Mouse (Mus musculus) heart, postnatal 0 days (tissue): ENCODE measurements around the gene Add3. TPM values are rescaled to one million over a fixed set of nuclear protein-coding genes. Genes with fewer than 3 reads are reported as not detected.
A peak's percentile ranks its signal among the peaks of the same experiment; 100 is the strongest.

Source experiments
- ATAC-seq: fragments of 200-750 bp; cut with Nextera tagmentation; 2 replicates; pipeline ENCODE4 v1.8.0; 2017; ENCODE audit warnings: low read depth, moderate number of reproducible peaks, moderate library complexity; ENCODE audit not compliant: insufficient read depth
- DNase-seq: peaks from one replicate; pipeline ENCODE4 v3.0.0-alpha.2; 2016; ENCODE audit warnings: low spot score
- H3K27ac ChIP-seq: fragments of 300-500 bp; sonication (generic); 2 replicates; pipeline ENCODE4 v1.5.1; 2014; ENCODE audit warnings: low read depth, mild to moderate bottlenecking
- H3K27me3 ChIP-seq: fragments of 300-500 bp; sonication (generic); 2 replicates; pipeline ENCODE4 v1.6.1; 2014; ENCODE audit warnings: low read length, mixed read lengths; ENCODE audit not compliant: control insufficient read depth, insufficient read depth
- H3K36me3 ChIP-seq: fragments of 300-500 bp; sonication (generic); replicated peaks from 2 replicates; pipeline ENCODE4 v1.6.1; 2014; ENCODE audit warnings: low read length, mixed read lengths; ENCODE audit not compliant: control insufficient read depth, insufficient read depth
- H3K4me1 ChIP-seq: fragments of 300-500 bp; sonication (generic); 2 replicates; pipeline ENCODE4 v1.6.1; 2014; ENCODE audit warnings: antibody characterized with exemption; ENCODE audit not compliant: control insufficient read depth, insufficient read depth
- H3K4me2 ChIP-seq: fragments of 300-500 bp; sonication (generic); 2 replicates; pipeline ENCODE4 v1.6.1; 2014; ENCODE audit warnings: low read depth, mild to moderate bottlenecking, low read length, moderate library complexity
- H3K4me3 ChIP-seq: fragments of 300-500 bp; sonication (generic); 2 replicates; pipeline ENCODE4 v1.5.1; 2014; ENCODE audit warnings: low read depth, low read length
- H3K9ac ChIP-seq: fragments of 300-500 bp; sonication (generic); replicated peaks from 2 replicates; pipeline ENCODE4 v1.6.1; 2014; ENCODE audit warnings: low read depth, low read length, mixed read lengths
- H3K9me3 ChIP-seq: fragments of 300-500 bp; sonication (generic); replicated peaks from 2 replicates; pipeline ENCODE4 v1.6.1; 2016; ENCODE audit warnings: low read length; ENCODE audit not compliant: control insufficient read depth
- CTCF ChIP-seq: IDR thresholded peaks from 2 replicates; pipeline ENCODE4 v1.5.1; 2016; ENCODE audit warnings: antibody characterized with exemption, control low read depth, low read depth
- EP300 ChIP-seq: IDR thresholded peaks from 2 replicates; pipeline ENCODE4 v1.6.1; 2016; ENCODE audit warnings: antibody characterized with exemption, low read depth
- WGBS: fragments of 180-500 bp; shearing (Covaris S2); extraction: QIAGEN DNeasy Blood & Tissue Kit; methylation state at CpG from one replicate; pipeline ENCODE4 v1.1.7; 2014; 5-methylcytosine and 5-hydroxymethylcytosine counted together
- polyA plus RNA-seq: library from polyadenylated mRNA; unstranded; fragments of >200 nt; fragmentation: Nextera tagmentation; extraction: Ambion mirVana; gene quantifications from 2 replicates; pipeline ENCODE4 v1.2.1, GENCODE M21; 2015
- total RNA-seq: library from RNA; depleted of rRNA; stranded (reverse); fragments of >200 nt; gene quantifications from 2 replicates; pipeline ENCODE4 v1.2.3, GENCODE M21; 2014; ENCODE audit warnings: low replicate concordance; rRNA removed

Gene Add3
- total RNA-seq (62.1 and 78.8 TPM in 2 replicates), polyA plus RNA-seq (81.2 and 82.9 TPM in 2 replicates)

GRCm38 (mm10) chr19:53140044-53140803 is at the start of gene Add3:
Gene Add3 (plus strand): TSS chr19:53140443.
- H3K9me3 ChIP-seq, result no peaks in the 10 kb centered on the region
- H3K27ac ChIP-seq, result peak within 1 kb of the TSS; percentile 95
- no peak for ATAC-seq
- DNase-seq, result peak; percentile 66
- no peaks in the 10 kb centered on the region for H3K27me3 ChIP-seq
- H3K4me3 ChIP-seq, result peak within 1 kb of the TSS; percentile 94
- peak within 1 kb of the TSS; percentile 76 for H3K4me2 ChIP-seq
- no peaks in the 10 kb centered on the region for H3K36me3 ChIP-seq
- H3K9ac ChIP-seq, result peak within 1 kb of the TSS; percentile 76
- TF ChIP-seq EP300 (no peak), CTCF (no peak; the same call in 1 of the 2 replicates)
- WGBS, result 6% methylated on average over 24 of the region's 24 CpGs
- H3K4me1 ChIP-seq, result peaks cover 16% of the 10 kb centered on the region

DNA sequence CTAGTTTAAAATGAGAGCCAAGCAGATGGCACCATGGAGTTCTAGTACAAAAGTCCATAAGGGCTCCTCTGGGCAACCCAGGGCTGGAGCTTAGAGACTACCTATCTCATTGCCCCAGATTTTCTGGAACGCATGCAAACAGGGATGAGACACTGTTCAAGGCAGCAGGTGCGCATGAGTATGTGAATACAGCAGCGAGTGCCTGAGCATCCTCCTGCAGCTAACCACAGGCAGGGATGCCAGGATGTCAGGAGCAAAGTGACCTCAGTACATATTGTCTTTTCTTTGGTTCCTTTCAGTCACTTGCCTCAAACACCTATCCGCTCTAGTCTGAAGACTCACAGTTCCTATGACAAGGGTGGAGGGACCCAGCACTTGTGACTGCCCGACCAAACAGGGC is 49.6 kb upstream of the Add3 start:
- H3K9me3 ChIP-seq, result no peaks in the 10 kb centered on the region
- DNase-seq (no peak), ATAC-seq (no peak)
- no peak for TF ChIP-seq CTCF
- no peak for TF ChIP-seq EP300
- H3K4me2 ChIP-seq, result no peak overlapping the region
- WGBS, result 89% methylated on average over 5 of the region's 5 CpGs
- H3K4me1 ChIP-seq, result no peaks in the 10 kb centered on the region; the same call in 1 of the 2 replicates
- no peak overlapping the region for H3K9ac ChIP-seq
- H3K27ac ChIP-seq, result no peak overlapping the region
- H3K27me3 ChIP-seq, result no peaks in the 10 kb centered on the region
- H3K4me3 ChIP-seq, result no peak overlapping the region
- H3K36me3 ChIP-seq, result no peaks in the 10 kb centered on the region

GRCm38 (mm10) chr19:53092251-53092650 is 48.0 kb upstream of the Add3 start:
- 87% methylated on average over 6 of the region's 6 CpGs for WGBS
- Histone ChIP-seq H3K27ac (no peak overlapping the region), H3K9me3 (no peaks in the 10 kb centered on the region), H3K27me3 (no peaks in the 10 kb centered on the region), H3K4me2 (no peak overlapping the region), H3K4me3 (no peak overlapping the region), H3K9ac (no peak overlapping the region), H3K4me1 (no peaks in the 10 kb centered on the region), H3K36me3 (no peaks in the 10 kb centered on the region)
- DNase-seq (no peak), ATAC-seq (no peak)
- no peak for TF ChIP-seq EP300

DNA sequence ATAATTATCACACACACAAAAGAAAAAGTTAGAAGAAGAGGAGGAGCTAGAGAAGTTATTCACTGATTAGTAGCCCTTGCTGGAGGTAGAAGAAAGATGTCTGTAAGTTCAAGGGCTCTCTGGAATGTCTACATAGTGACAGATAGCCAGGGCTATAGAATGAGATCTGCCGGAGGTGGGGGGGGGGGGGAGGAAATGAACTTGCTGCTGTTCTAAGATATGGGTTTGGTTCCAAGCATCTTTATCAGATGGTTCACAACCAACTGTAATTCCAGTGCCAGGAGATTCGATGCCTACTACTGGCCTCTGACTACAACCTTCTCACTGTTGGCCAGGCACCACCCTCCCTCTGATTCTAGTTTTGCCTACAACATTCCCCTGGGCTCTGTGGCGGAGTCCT is 46.9 kb upstream of the Add3 start:
- no peak for DNase-seq
- no peak overlapping the region for H3K9ac ChIP-seq
- H3K4me1 ChIP-seq, result no peaks in the 10 kb centered on the region
- H3K27me3 ChIP-seq, result no peaks in the 10 kb centered on the region
- no peak overlapping the region for H3K27ac ChIP-seq
- no peaks in the 10 kb centered on the region for H3K36me3 ChIP-seq
- WGBS, result 51% methylated on average over 3 of the region's 3 CpGs
- TF ChIP-seq EP300 (no peak), CTCF (no peak)
- no peak for ATAC-seq
- H3K4me3 ChIP-seq, result no peak overlapping the region
- H3K9me3 ChIP-seq, result no peaks in the 10 kb centered on the region
- H3K4me2 ChIP-seq, result no peak overlapping the region

GRCm38 (mm10) chr19:53094684-53095083 is 45.6 kb upstream of the Add3 start:
- TF ChIP-seq EP300 (no peak), CTCF (no peak)
- WGBS, result 72% methylated on average over 4 of the region's 4 CpGs

More at GRCm38 (mm10) chr19:53094684-53095083, 45.6 kb upstream of the Add3 start:
- Histone ChIP-seq H3K4me3 (no peak overlapping the region), H3K4me1 (no peaks in the 10 kb centered on the region), H3K9me3 (no peaks in the 10 kb centered on the region), H3K4me2 (no peak overlapping the region), H3K36me3 (no peaks in the 10 kb centered on the region), H3K27ac (no peak overlapping the region), H3K9ac (no peak overlapping the region), H3K27me3 (no peaks in the 10 kb centered on the region)
- DNase-seq, result no peak
- ATAC-seq, result no peak
